Mouse (Mus musculus): Measurements from ENCODE around the gene Trir. TPM values are rescaled to one million over a fixed set of nuclear protein-coding genes. Genes with fewer than 3 reads are reported as not detected.

The Trir gene
- polyA plus RNA-seq, 1 experiment from 2014 or later = 133 TPM

DNA sequence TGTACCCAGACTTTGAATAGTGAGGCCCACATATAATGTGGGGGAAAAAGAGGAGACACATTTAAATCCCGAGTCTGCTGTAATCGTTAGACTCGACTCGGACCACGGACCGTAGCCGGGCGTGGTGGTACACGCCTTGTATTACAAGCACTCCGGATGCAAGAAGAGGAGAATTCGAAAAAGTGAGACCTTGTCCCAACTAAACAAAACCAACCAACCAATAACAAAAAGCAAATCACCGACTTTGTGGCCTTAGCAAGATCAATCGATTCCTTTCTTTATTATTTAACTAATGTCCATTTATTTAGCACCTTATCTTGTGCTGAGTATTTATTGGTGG is 863 bp downstream of the Trir start:
- Histone ChIP-seq H3K4me3 (peak overlapping the region; percentile 99), H3K4me2 (peak overlapping the region; percentile 92), H3K9me3 (no peaks in the 10 kb centered on the region), H3K27me3 (no peaks in the 10 kb centered on the region), H3K9ac (peak overlapping the region; percentile 100), H3K36me3 (peaks cover 52% of the 10 kb centered on the region), H3K27ac (peak overlapping the region; percentile 90), H3K4me1 (peaks cover 38% of the 10 kb centered on the region)
- WGBS = 2% methylated on average over 13 of the region's 13 CpGs
- no peak for ATAC-seq (ENCODE audit: insufficient number of reproducible peaks, insufficient read depth, low FRiP score, low TSS enrichment, low read depth)

DNA sequence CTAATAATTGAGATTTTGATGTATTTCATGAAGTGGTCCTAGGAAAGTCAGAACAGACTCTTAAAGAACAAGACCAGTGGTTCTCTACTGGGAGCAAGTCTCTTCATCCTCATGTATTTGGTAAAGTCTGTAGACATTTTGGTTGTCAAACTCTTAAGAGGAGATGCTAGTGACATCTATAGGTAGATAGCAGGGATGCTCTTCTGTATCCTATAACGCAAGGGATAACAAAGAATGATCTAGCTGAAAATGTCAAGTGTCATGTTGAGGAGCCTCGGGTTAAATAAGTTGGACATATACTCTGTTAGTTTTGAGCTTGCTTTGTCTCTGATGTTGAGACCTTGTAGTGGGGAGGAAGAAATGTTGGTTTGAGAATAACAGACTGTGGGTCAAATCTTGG is 1.3 kb downstream of the Trir start:
- peak overlapping the region; percentile 100 for H3K9ac ChIP-seq
- H3K4me3 ChIP-seq = peak overlapping the region; percentile 99
- 25% methylated on average over 2 of the region's 2 CpGs for WGBS
- peaks cover 38% of the 10 kb centered on the region for H3K4me1 ChIP-seq
- H3K27ac ChIP-seq = no peak overlapping the region
- H3K9me3 ChIP-seq = no peaks in the 10 kb centered on the region
- H3K27me3 ChIP-seq = no peaks in the 10 kb centered on the region
- ATAC-seq (ENCODE audit: insufficient number of reproducible peaks, insufficient read depth, low FRiP score, low TSS enrichment, low read depth) = no peak
- peak overlapping the region; percentile 92 for H3K4me2 ChIP-seq
- peaks cover 52% of the 10 kb centered on the region for H3K36me3 ChIP-seq

DNA sequence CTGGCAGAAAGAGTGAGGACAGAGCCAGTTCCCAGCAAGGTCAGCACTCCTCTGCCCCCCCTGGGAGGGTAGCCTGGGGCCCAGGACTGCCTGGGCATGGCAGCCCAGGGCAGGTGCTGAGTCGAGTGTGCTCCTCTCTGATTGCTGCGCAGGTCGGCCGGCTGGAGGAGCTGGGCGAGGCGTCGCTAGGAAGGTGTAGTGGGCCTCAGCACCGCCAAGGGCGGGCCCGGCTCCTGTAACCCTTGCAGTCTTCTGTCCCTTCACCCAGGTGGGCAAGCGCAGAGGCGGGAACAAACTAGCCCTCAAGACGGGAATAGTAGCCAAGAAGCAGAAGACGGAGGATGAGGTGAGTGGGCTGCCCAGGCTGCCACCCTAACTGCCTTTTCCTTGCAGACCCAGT is 2.6 kb downstream of the Trir start:
- Histone ChIP-seq H3K9ac (peak overlapping the region; percentile 100), H3K4me1 (peaks cover 35% of the 10 kb centered on the region), H3K4me2 (peak overlapping the region; percentile 92; the same call in 1 of the 2 replicates), H3K4me3 (peak overlapping the region; percentile 99; the same call in 1 of the 2 replicates), H3K27me3 (no peaks in the 10 kb centered on the region), H3K36me3 (peaks cover 51% of the 10 kb centered on the region), H3K27ac (no peak overlapping the region), H3K9me3 (no peaks in the 10 kb centered on the region)
- WGBS = 87% methylated on average over 14 of the region's 14 CpGs
- ATAC-seq (ENCODE audit: insufficient number of reproducible peaks, insufficient read depth, low FRiP score, low TSS enrichment, low read depth) = no peak

DNA sequence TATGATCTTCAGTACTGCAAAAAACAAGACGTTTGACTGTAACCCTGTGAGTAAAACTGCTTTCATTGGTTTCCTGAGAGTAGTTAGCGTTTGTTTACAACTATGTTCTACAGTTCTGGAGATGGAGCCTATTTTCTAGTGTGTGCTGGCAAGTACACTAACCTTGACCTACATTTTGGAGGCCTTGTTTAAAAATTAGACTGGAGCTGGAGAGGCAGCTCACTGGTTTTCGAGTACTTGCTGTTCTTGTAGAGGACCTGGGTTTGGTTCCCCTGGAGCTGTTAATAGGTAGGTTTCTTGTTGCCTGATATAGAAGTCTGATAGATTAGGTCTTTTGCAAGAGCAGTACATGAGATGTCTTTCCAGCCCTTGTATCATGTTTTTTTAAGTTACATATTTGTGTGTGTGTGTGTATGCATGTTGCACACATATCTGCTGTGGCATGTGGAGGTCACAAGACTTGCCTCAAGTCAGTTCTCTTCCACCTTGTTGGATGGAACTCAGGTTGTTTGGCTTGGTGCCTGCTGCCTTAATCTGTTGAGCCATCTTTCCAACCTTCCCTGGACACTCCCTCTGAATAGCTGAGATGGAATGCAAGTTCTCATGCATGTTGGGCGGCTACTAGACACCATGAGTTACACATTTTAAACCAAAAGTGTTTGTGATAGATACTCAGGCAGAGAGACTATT is 6.1 kb downstream of the Trir start:
- Histone ChIP-seq H3K36me3 (peaks cover 51% of the 10 kb centered on the region), H3K27ac (no peak overlapping the region), H3K4me2 (no peak overlapping the region), H3K27me3 (no peaks in the 10 kb centered on the region), H3K4me1 (peaks cover 31% of the 10 kb centered on the region), H3K4me3 (no peak overlapping the region), H3K9me3 (no peaks in the 10 kb centered on the region), H3K9ac (no peak overlapping the region)
- no peak for ATAC-seq (ENCODE audit: insufficient number of reproducible peaks, insufficient read depth, low FRiP score, low TSS enrichment, low read depth)
- 84% methylated on average over 4 of the region's 4 CpGs for WGBS

DNA sequence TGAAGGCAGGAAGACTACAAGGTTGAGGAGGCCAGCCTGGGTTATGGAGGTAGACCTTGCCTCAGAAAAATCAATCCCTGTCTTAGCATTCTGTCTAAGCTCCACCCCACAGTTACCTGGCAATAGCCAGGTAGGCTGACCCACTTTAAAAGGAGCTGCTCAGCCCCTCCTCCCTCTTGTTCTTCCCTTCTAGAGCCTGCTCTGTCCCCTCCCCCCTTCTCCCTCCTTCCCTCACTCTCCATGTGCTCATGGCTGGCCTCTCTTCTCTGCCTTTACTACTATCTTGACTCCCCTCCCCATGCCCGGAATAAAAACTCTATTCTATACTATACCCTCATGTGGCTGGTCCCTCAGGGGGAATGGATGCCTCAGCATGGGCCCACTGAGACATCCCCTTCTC is 7.2 kb downstream of the Trir start:
- Histone ChIP-seq H3K9ac (no peak overlapping the region), H3K4me1 (peaks cover 27% of the 10 kb centered on the region), H3K4me3 (no peak overlapping the region), H3K27ac (no peak overlapping the region), H3K9me3 (no peaks in the 10 kb centered on the region), H3K27me3 (no peaks in the 10 kb centered on the region), H3K36me3 (peaks cover 49% of the 10 kb centered on the region), H3K4me2 (peak overlapping the region; percentile 14; the same call in 1 of the 2 replicates)
- no peak for ATAC-seq (ENCODE audit: insufficient number of reproducible peaks, insufficient read depth, low FRiP score, low TSS enrichment, low read depth)
- 54% methylated on average over 1 of the region's 1 CpGs for WGBS

DNA sequence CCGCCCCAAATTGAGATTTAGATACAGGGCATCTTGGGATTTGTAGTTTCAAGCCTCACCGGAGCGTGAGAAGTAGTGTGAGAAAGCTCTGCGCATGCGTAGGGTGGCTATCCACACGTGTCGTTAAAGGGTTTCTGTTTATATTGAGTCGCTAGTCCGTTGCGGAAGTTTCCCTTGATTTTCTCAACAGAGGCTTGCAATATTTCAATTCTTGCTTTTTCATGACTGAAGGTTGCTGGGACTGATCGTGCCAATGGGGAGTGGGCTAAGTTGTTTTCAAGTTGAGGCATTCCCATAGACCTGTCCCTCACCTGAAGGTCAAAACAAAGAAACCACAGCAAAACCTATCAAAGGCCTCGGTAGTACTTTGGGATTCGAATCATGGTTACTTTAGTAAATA is 8.1 kb downstream of the Trir start:
- Histone ChIP-seq H3K4me3 (peak overlapping the region; percentile 81), H3K27me3 (no peaks in the 10 kb centered on the region), H3K27ac (0 out of 2 replicates have a peak overlapping the region, but pooled peaks have one; percentile 100), H3K9me3 (no peaks in the 10 kb centered on the region), H3K9ac (peak overlapping the region; percentile 95), H3K36me3 (peaks cover 40% of the 10 kb centered on the region), H3K4me2 (peak overlapping the region; percentile 80), H3K4me1 (peaks cover 30% of the 10 kb centered on the region)
- WGBS = 5% methylated on average over 12 of the region's 13 CpGs
- no peak for ATAC-seq (ENCODE audit: insufficient number of reproducible peaks, insufficient read depth, low FRiP score, low TSS enrichment, low read depth)

DNA sequence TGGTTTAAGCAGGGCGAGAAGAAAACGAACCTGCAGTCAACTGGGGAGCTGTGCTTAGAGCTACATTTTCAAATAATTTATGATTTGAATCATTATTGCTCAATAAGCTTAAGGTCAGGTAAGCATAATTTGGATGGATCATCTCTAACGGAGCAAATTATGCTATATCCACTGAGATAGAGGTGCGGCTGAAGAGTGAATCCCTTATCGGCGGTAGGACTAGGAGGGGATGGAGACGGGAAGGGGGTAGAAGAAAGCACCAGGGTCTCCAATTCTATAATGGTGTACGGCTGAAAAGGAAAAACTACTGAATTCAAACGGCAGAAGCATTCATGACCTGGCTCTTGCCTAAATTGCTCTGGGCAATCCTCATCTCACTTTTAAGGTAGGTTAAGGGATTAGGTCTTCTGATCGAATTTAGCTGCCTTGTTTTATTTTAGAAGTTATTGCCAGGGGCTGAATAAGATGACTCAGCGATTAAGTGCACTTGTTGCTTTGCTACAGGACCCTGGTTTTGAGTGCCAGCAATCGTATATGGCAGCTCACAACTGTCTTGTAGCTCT is 8.6 kb downstream of the Trir start:
- peaks cover 40% of the 10 kb centered on the region for H3K36me3 ChIP-seq
- WGBS = 5% methylated on average over 12 of the region's 12 CpGs
- no peaks in the 10 kb centered on the region for H3K9me3 ChIP-seq
- H3K4me2 ChIP-seq = peak overlapping the region; percentile 80
- peak overlapping the region; percentile 81 for H3K4me3 ChIP-seq
- H3K27ac ChIP-seq = peak overlapping the region; percentile 100
- H3K27me3 ChIP-seq = no peaks in the 10 kb centered on the region
- peaks cover 30% of the 10 kb centered on the region for H3K4me1 ChIP-seq
- H3K9ac ChIP-seq = peak overlapping the region; percentile 95
- ATAC-seq (ENCODE audit: insufficient number of reproducible peaks, insufficient read depth, low FRiP score, low TSS enrichment, low read depth) = no peak

DNA sequence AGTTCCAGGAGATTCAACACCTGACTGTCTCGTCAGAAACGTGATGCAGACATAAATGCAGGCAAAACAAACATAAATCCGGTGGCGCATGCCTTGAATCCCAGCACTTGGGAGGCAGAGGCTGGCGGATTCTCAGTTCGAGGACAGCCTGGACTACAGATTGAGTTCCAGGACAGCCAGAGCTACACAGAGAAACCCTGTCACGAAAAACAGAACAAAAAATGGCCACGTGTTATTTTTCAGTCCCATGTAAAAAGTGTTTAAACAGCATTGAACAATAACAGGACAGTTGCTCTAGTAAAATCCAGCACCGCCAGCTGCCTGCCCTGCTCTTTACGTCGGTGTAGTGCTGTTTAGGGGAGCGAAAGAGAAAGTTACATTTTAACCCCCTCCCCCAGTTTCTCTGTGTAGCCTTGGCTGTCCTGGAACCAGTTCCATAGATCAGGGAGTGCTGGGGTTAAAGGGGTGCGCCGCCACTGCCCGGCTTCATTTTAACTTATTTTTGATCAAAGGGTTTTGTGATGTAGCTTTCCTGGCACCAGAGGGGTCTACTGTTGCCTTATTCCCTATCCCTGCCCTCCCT is 9.2 kb downstream of the Trir start:
- Histone ChIP-seq H3K36me3 (peaks cover 41% of the 10 kb centered on the region), H3K9ac (peak overlapping the region; percentile 95), H3K4me2 (peak overlapping the region; percentile 80), H3K27me3 (no peaks in the 10 kb centered on the region), H3K4me1 (peaks cover 34% of the 10 kb centered on the region), H3K9me3 (no peaks in the 10 kb centered on the region), H3K4me3 (peak overlapping the region; percentile 81), H3K27ac (peak overlapping the region; percentile 100)
- WGBS = under 1% methylated on average over 15 of the region's 15 CpGs
- ATAC-seq (ENCODE audit: insufficient number of reproducible peaks, insufficient read depth, low FRiP score, low TSS enrichment, low read depth) = no peak

- Histone ChIP-seq H3K36me3 (peaks cover 42% of the 10 kb centered on the region), H3K9me3 (no peaks in the 10 kb centered on the region), H3K9ac (peak overlapping the region; percentile 95), H3K27me3 (no peaks in the 10 kb centered on the region), H3K4me2 (peak overlapping the region; percentile 80), H3K27ac (peak overlapping the region; percentile 100), H3K4me1 (peaks cover 37% of the 10 kb centered on the region), H3K4me3 (peak overlapping the region; percentile 81)
- under 1% methylated on average over 9 of the region's 9 CpGs for WGBS
- peak; percentile 12; the same call in 1 of the 2 replicates for ATAC-seq (ENCODE audit: insufficient number of reproducible peaks, insufficient read depth, low FRiP score, low TSS enrichment, low read depth)
Observed at GRCm38 (mm10) chr8:85036381-85036717, 9.7 kb downstream of the Trir start.

DNA sequence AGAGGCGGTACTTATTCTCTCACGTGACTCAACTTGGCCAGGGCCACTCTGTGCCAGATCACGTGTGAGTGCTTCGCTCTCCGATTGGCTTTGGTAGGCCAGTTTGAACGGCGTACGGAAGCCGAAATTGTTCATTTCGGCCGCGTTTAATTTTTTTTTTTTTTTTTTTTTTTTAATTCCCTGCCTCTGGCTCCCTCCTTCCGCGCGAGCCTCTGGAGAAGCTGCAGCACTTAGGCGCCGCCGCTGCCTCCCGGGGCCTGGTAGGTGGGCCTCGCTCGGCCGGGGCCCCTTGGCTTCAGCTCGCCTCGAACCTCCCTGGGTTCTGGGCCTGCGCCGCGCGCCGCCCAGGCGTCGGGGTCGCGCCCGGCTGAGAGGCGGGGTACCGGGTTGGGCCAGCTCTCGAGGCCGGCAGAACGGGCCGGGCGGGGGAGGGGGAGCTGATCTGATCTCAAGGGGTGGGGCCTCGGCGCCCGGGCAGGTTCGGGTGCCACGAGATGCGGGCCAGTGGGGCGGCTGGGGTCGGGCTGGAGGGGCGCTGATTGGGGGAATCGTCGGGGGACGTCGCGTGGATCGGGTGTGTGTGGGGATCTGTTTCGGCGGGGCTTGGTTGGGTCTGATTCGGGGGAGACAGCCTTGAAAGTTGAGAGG is 10.2 kb downstream of the Trir start, which contains the start of gene Tnpo2:
Gene Tnpo2 (plus strand): TSS at position 198 of the 648 bp plus-strand sequence.
- H3K4me3 ChIP-seq = peak within 1 kb of the TSS; percentile 81
- under 1% methylated on average over 59 of the region's 59 CpGs for WGBS
- no peaks in the 10 kb centered on the region for H3K27me3 ChIP-seq
- H3K9ac ChIP-seq = peak within 1 kb of the TSS; percentile 95
- H3K36me3 ChIP-seq = peaks cover 42% of the 10 kb centered on the region
- H3K9me3 ChIP-seq = no peaks in the 10 kb centered on the region
- H3K4me1 ChIP-seq = peaks cover 37% of the 10 kb centered on the region
- peak; percentile 89 for ATAC-seq (ENCODE audit: insufficient number of reproducible peaks, insufficient read depth, low FRiP score, low TSS enrichment, low read depth)
- H3K4me2 ChIP-seq = peak within 1 kb of the TSS; percentile 80
- peak within 1 kb of the TSS; percentile 100 for H3K27ac ChIP-seq

- H3K9me3 ChIP-seq = no peaks in the 10 kb centered on the region
- H3K4me2 ChIP-seq = peak overlapping the region; percentile 80
- no peaks in the 10 kb centered on the region for H3K27me3 ChIP-seq
- peak overlapping the region; percentile 95 for H3K9ac ChIP-seq
- H3K4me1 ChIP-seq = peaks cover 37% of the 10 kb centered on the region
- peaks cover 42% of the 10 kb centered on the region for H3K36me3 ChIP-seq
- H3K27ac ChIP-seq = peak overlapping the region; percentile 100
- WGBS = 0% methylated on average over 14 of the region's 14 CpGs
- H3K4me3 ChIP-seq = peak overlapping the region; percentile 81
- peak; percentile 70 for ATAC-seq (ENCODE audit: insufficient number of reproducible peaks, insufficient read depth, low FRiP score, low TSS enrichment, low read depth)
Observed at GRCm38 (mm10) chr8:85037366-85037680, 10.7 kb downstream of the Trir start.

All from embryonic facial prominence, embryonic 13.5 days (tissue).